Mouse (Mus musculus): ENCODE measurements around the gene Sstr5.
A peak's percentile ranks its signal among the peaks of the same experiment; 100 is the strongest.

Sstr5 gene

DNA sequence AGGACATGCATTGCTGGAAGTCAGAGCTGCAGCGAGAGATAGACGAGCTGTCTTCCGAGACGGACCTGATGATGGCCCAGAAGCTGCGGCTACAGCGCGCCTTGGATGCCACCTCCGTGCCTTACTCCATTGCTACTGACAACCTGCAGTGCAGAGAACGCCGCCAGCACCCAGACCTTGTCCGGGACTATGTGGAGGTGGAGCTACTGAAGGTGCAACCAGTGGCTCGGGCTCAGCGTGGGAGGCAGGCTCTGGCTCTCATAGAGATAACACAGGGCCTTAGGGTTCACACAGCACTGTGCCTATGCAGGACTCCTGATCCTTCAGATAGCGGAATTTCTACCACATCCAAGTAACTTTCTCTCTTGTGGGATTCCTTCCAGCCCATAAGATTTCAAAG, 25.0 kb downstream of the Sstr5 start:
- no peak for DNase-seq (ENCODE audit: low read depth)

DNA sequence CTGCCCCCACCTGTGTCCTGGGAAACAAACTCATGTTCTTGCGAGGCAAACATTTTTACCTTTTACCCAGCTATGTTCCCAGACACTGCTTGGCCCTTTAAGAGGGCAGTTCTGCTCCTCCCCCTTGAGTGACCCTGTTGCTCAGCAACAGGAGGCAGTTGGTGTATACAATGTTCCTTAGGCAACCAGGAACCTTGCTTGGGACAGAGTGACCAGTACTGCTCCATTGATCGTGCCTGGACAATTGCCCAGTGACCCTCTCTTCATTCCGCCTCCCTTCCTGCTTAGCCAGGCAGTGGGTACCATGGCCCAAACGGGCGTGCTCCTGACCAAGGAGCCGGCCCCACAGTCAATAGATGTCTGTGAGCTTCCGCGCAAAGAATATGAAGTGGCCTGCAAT, 25.7 kb downstream of the Sstr5 start:
- no peak for DNase-seq (ENCODE audit: low read depth)

- peak; percentile 79 for DNase-seq (ENCODE audit: low read depth)
Observed at GRCm38 (mm10) chr17:25469798-25470197, 27.3 kb downstream of the Sstr5 start.

GRCm38 (mm10) chr17:25468301-25468700, 28.8 kb downstream of the Sstr5 start:
- no peak for DNase-seq (ENCODE audit: low read depth)

- peak; percentile 18 for DNase-seq (ENCODE audit: low read depth)
Observed at GRCm38 (mm10) chr17:25467781-25468180, 29.3 kb downstream of the Sstr5 start.

- no peak for DNase-seq (ENCODE audit: low read depth)
Observed at GRCm38 (mm10) chr17:25466257-25466656, 30.8 kb downstream of the Sstr5 start.

DNA sequence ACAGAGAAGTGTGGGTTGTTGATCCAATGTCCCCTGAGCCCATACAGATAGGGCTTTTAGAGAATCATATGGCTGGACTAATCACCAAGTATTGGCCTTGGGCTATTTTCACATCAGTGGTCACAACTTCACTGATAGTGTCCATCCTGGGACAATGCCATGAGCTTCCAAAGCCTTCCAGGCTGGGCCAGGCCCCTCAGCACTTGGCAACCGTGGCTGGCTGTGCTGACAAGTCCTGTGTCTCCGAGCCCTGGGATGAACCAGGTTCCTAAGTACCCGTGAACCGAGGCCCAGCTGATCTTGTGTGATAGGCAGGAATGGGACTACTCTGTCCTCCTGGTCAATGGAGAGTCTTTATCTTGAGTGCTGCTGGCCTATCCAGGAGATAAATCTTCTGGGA, 33.0 kb downstream of the Sstr5 start:
- DNase-seq (ENCODE audit: low read depth): no peak

DNA sequence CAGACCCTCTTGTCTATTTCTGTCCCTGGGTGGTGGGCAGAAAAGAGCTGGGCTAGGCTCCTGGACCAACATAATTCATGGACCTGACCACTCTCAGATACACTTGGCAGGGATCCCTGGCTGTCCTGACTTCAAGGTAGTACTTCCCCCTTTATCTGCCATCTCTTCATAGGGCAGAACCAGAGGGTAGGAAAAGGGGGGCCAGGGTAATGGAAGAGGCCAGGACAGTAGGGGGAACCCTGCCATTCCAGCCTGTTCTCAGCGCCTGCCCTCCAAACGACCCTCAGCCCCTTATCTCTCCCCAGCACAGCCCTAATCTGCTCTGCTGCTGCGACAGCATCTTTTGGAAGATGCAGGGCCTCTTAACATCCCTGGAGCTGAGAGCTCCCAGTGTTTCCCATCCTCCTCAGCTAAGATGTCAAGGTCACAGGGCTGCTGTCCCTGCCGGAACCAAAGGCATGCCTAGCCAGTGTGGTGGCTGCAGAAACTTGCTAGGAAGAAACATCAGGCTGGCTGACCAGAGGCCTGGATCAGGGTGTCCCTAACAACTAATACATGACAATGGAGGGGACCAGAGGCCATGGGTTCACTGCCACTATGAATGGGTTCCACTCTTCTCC, 33.7 kb downstream of the Sstr5 start:
- DNase-seq (ENCODE audit: low read depth): no peak

- no peak for DNase-seq (ENCODE audit: low read depth)
Observed at GRCm38 (mm10) chr17:25462236-25462875, 34.7 kb downstream of the Sstr5 start.

- no peak for DNase-seq (ENCODE audit: low read depth)
Observed at GRCm38 (mm10) chr17:25456540-25456939, 40.5 kb downstream of the Sstr5 start.

- DNase-seq (ENCODE audit: low read depth): no peak
Observed at GRCm38 (mm10) chr17:25454272-25454671, 42.8 kb downstream of the Sstr5 start, which contains the start of gene Tekt4. Gene Tekt4 (plus strand): TSS chr17:25454615.

GRCm38 (mm10) chr17:25452246-25452965, 44.7 kb downstream of the Sstr5 start:
- no peak for DNase-seq (ENCODE audit: low read depth)

DNA sequence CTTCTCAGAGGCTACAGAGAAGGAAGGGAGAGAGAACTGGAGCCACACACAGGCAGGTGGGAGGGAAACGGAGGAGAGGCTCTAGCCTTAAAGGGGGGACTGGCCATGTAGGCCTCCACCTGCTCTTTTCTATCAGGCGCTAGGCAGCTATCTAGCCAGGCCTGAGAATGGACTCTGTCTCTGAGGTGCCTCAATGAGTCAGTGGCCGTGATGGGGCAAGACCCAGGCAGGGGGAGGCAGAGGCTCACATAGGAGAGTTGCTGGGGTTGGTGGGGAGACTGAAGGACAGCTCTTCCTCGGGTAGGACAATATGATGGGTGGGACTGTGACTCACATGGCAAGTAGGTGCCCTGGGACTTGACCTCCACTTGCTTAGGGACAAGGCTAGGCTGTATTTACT, 46.8 kb downstream of the Sstr5 start:
- DNase-seq (ENCODE audit: low read depth): no peak

DNA sequence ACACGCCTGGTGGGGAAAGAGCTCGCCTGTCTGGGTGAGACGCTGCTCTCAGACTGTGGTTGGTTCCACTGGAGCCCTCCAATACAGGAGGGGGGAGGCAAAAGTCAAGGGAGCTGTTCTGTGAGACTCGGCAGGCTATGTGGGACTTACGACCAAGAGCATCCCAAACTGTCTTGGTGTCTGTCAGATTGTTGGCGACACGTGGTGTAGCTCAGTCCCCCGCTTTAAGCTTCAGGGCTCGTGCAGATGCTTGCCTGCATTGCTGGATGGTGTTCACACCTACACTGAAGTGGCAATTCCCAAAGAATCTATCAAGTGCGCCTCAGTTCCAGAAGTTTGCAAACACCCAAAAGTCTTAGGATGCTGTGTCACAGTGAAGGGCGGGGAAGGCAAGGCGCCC, 49.2 kb downstream of the Sstr5 start:
- DNase-seq (ENCODE audit: low read depth): no peak

DNA sequence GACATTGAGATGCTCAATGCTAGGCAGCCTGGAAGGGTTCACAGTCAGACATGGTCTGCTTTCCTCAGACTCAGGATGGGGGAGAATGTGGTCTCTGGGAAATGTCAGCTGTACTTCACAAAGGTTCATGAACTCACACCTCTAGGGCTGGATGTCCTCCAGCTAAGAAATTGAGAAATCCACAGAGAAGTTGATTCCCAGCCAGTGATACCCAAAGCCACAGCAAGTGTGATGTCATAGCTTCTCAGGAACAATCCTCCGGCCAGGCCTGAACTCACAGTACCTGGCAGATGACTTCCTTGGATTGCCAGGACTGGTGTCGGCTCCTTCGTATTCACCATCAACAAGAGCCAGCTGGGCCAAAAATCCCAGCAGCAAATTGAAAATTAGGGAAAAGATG, 51.2 kb downstream of the Sstr5 start:
- DNase-seq (ENCODE audit: low read depth): no peak

GRCm38 (mm10) chr17:25445074-25445473, 52.0 kb downstream of the Sstr5 start:
- DNase-seq (ENCODE audit: low read depth): no peak

DNA sequence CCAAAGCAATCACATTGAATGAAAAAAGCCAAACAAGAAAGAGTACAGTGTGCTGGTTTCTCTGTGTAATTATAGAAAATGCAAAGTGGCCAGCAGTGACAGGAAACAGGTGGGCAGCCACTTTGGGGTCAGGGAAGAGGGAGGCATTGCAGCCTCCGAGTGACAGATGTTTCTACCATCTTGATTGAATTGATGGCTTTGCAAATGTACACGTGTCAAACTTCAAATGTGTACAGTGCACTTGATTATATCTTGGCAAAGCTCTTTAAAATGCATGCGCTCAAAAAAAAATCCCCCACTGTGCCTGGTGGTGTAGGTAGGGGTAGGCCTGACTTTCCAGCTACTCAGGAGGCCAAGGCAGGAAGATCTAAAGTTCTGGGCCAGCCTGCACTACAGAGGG, 54.2 kb downstream of the Sstr5 start:
- DNase-seq (ENCODE audit: low read depth): no peak

DNA sequence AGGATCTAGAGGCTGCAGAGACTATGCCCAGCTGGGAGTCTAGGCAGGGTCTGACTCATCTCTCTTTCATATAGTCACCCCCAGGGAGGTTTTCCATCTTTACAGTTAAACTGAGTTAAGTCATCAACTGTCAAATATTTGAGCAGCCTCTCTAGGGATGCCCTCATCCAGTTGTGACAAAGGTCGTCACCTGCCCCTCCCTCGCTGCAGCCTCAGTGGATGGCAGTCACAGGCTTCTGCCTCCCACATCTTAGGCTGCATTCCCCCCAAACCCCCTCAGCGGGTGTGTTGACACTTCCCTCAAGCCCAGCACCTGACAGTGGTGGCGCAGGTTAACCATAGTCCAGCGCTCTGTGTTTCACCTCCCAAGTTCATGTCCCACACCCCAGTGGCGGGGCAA, 55.7 kb downstream of the Sstr5 start:
- DNase-seq (ENCODE audit: low read depth): no peak

All from NIH3T3 (cell line).